Mouse (Mus musculus) brain, embryonic 18.5 days (tissue): ENCODE data around the gene Ank3.
"Not testable (repeated sequence)": the region's sequence is repeated elsewhere in the genome, so short reads cannot be mapped to it uniquely, and the experiment has no call there.

Experiments
- DNase-seq: peaks from one replicate; pipeline ENCODE4 v3.0.0-alpha.2; 2012; ENCODE audit warnings: low read depth, low spot score

Ank3 gene

GRCm38 (mm10) chr10:69890389-69890985 lies 491.9 kb downstream of the Ank3 start:
- DNase-seq, result no peak

GRCm38 (mm10) chr10:69892162-69892561 lies 493.6 kb downstream of the Ank3 start:
- DNase-seq, result no peak

- DNase-seq, result no peak
These were observed 497.0 kb downstream of the Ank3 start for GRCm38 (mm10) chr10:69895606-69896005.

- DNase-seq, result no peak
These were observed 499.4 kb downstream of the Ank3 start for GRCm38 (mm10) chr10:69897927-69898326.

GRCm38 (mm10) chr10:69898821-69899220 lies 500.2 kb downstream of the Ank3 start:
- no peak for DNase-seq

GRCm38 (mm10) chr10:69899788-69900187 lies 501.2 kb downstream of the Ank3 start:
- DNase-seq, result no peak

GRCm38 (mm10) chr10:69902024-69902423 lies 503.5 kb downstream of the Ank3 start:
- DNase-seq, result no peak

- no peak for DNase-seq
These were observed 505.7 kb downstream of the Ank3 start for GRCm38 (mm10) chr10:69904321-69904720.

GRCm38 (mm10) chr10:69907795-69908764 lies 509.5 kb downstream of the Ank3 start:
- DNase-seq, result no peak

- no peak for DNase-seq
These were observed 511.3 kb downstream of the Ank3 start for GRCm38 (mm10) chr10:69909856-69910255.

- DNase-seq, result not testable (repeated sequence)
These were observed 511.7 kb downstream of the Ank3 start for GRCm38 (mm10) chr10:69910304-69910703.

- DNase-seq, result not testable (repeated sequence)
These were observed 512.2 kb downstream of the Ank3 start for GRCm38 (mm10) chr10:69910726-69911125.

- no peak for DNase-seq
These were observed 517.0 kb downstream of the Ank3 start for GRCm38 (mm10) chr10:69915566-69915965.

GRCm38 (mm10) chr10:69916205-69916604 lies 517.6 kb downstream of the Ank3 start:
- no peak for DNase-seq

- no peak for DNase-seq
These were observed 518.3 kb downstream of the Ank3 start for GRCm38 (mm10) chr10:69916689-69917435.

- DNase-seq, result no peak
These were observed 519.1 kb downstream of the Ank3 start for GRCm38 (mm10) chr10:69917711-69918110.

GRCm38 (mm10) chr10:69918461-69919151 lies 520.0 kb downstream of the Ank3 start:
- no peak for DNase-seq

- DNase-seq, result no peak
These were observed 520.5 kb downstream of the Ank3 start for GRCm38 (mm10) chr10:69919152-69919492.

GRCm38 (mm10) chr10:69919746-69920145 lies 521.2 kb downstream of the Ank3 start:
- no peak for DNase-seq

GRCm38 (mm10) chr10:69922076-69922475 lies 523.5 kb downstream of the Ank3 start:
- DNase-seq, result no peak

- DNase-seq, result no peak
These were observed 525.2 kb downstream of the Ank3 start for GRCm38 (mm10) chr10:69923801-69924200.

GRCm38 (mm10) chr10:69924321-69924720 lies 525.7 kb downstream of the Ank3 start:
- no peak for DNase-seq
